Mouse (Mus musculus) brain, embryonic 18.5 days (tissue): ENCODE data around the gene Trim26.
"Not testable (repeated sequence)": the region's sequence is repeated elsewhere in the genome, so short reads cannot be mapped to it uniquely, and the experiment has no call there.

Experiments
- DNase-seq: peaks from one replicate; pipeline ENCODE4 v3.0.0-alpha.2; 2012; ENCODE audit warnings: low read depth, low spot score

The Trim26 gene

GRCm38 (mm10) chr17:36851200-36851599 lies 14.3 kb downstream of the Trim26 start:
- no peak for DNase-seq

GRCm38 (mm10) chr17:36851627-36852026 lies 14.7 kb downstream of the Trim26 start:
- DNase-seq, result no peak

GRCm38 (mm10) chr17:36855484-36855883 lies 18.6 kb downstream of the Trim26 start:
- DNase-seq, result no peak

GRCm38 (mm10) chr17:36856236-36856635 lies 19.3 kb downstream of the Trim26 start:
- no peak for DNase-seq

- no peak for DNase-seq
Measured at GRCm38 (mm10) chr17:36858181-36858580, 21.2 kb downstream of the Trim26 start.

- no peak for DNase-seq
Measured at GRCm38 (mm10) chr17:36861680-36862079, 24.7 kb downstream of the Trim26 start.

GRCm38 (mm10) chr17:36866719-36867527 lies 30.0 kb downstream of the Trim26 start, which contains the start of gene Trim15:
Gene Trim15, minus strand, starts transcription at chr17:36867210.
- no peak for DNase-seq

- DNase-seq, result no peak
Measured at GRCm38 (mm10) chr17:36868836-36869235, 31.9 kb downstream of the Trim26 start.

- no peak for DNase-seq
Measured at GRCm38 (mm10) chr17:36869284-36869954, 32.5 kb downstream of the Trim26 start, which contains the start of gene Trim10. Gene Trim10, plus strand, starts transcription at chr17:36869574.

- DNase-seq, result no peak
Measured at GRCm38 (mm10) chr17:36869955-36870810, 33.2 kb downstream of the Trim26 start.

GRCm38 (mm10) chr17:36874636-36875035 lies 37.7 kb downstream of the Trim26 start:
- DNase-seq, result no peak

GRCm38 (mm10) chr17:36883350-36883749 lies 46.4 kb downstream of the Trim26 start:
- no peak for DNase-seq

- DNase-seq, result no peak
Measured at GRCm38 (mm10) chr17:36885132-36885790, 48.3 kb downstream of the Trim26 start.

GRCm38 (mm10) chr17:36890073-36890903 lies 53.4 kb downstream of the Trim26 start, which contains the start of gene Trim40:
Gene Trim40, minus strand, starts transcription at chr17:36890123.
- no peak for DNase-seq

- DNase-seq, result not testable (repeated sequence)
Measured at GRCm38 (mm10) chr17:36891496-36891895, 54.6 kb downstream of the Trim26 start.

- DNase-seq, result peak; percentile 36
Measured at GRCm38 (mm10) chr17:36892362-36892761, 55.4 kb downstream of the Trim26 start.

- no peak for DNase-seq
Measured at GRCm38 (mm10) chr17:36893387-36893786, 56.5 kb downstream of the Trim26 start.

GRCm38 (mm10) chr17:36896583-36896982 lies 59.6 kb downstream of the Trim26 start:
- no peak for DNase-seq

- DNase-seq, result no peak
Measured at GRCm38 (mm10) chr17:36897065-36897464, 60.1 kb downstream of the Trim26 start.

- no peak for DNase-seq
Measured at GRCm38 (mm10) chr17:36897552-36898205, 60.7 kb downstream of the Trim26 start, which contains the start of gene Trim31. Gene Trim31, plus strand, starts transcription at chr17:36898118.
